Mouse (Mus musculus): Measurements from ENCODE around the gene Fbxw13.
"Not testable (repeated sequence)": the region's sequence is repeated elsewhere in the genome, so short reads cannot be mapped to it uniquely, and the experiment has no call there.

Fbxw13 gene

GRCm38 (mm10) chr9:109195875-109196274 is at the start of gene Fbxw13:
Gene Fbxw13 (minus strand): TSS chr9:109195975.
- not testable (repeated sequence) for DNase-seq (ENCODE audit: low read depth, low spot score)

- DNase-seq (ENCODE audit: low read depth, low spot score): no peak
Measured at GRCm38 (mm10) chr9:109234654-109235053, 38.9 kb upstream of the Fbxw13 start, which contains the start of gene Fbxw20. Gene Fbxw20 (minus strand): TSS chr9:109234754.

GRCm38 (mm10) chr9:109218449-109218848 is 22.7 kb upstream of the Fbxw13 start:
- DNase-seq (ENCODE audit: low read depth, low spot score): no peak

GRCm38 (mm10) chr9:109201347-109201746 is 5.6 kb upstream of the Fbxw13 start:
- DNase-seq (ENCODE audit: low read depth, low spot score): peak; percentile 24

- no peak for DNase-seq (ENCODE audit: low read depth, low spot score)
Measured at GRCm38 (mm10) chr9:109200349-109200748, 4.6 kb upstream of the Fbxw13 start.

- DNase-seq (ENCODE audit: low read depth, low spot score): no peak
Measured at GRCm38 (mm10) chr9:109199353-109199752, 3.6 kb upstream of the Fbxw13 start.

GRCm38 (mm10) chr9:109177208-109177607 is 18.6 kb downstream of the Fbxw13 start:
- DNase-seq (ENCODE audit: low read depth, low spot score): no peak

GRCm38 (mm10) chr9:109176301-109176700 is 19.5 kb downstream of the Fbxw13 start:
- no peak for DNase-seq (ENCODE audit: low read depth, low spot score)

GRCm38 (mm10) chr9:109167316-109167715 is 28.5 kb downstream of the Fbxw13 start:
- no peak for DNase-seq (ENCODE audit: low read depth, low spot score)

- DNase-seq (ENCODE audit: low read depth, low spot score): no peak
Measured at GRCm38 (mm10) chr9:109161941-109162340, 33.8 kb downstream of the Fbxw13 start, which contains the start of gene Fbxw21. Gene Fbxw21 (minus strand): TSS chr9:109162041.

GRCm38 (mm10) chr9:109140414-109140813 is 55.4 kb downstream of the Fbxw13 start:
- not testable (repeated sequence) for DNase-seq (ENCODE audit: low read depth, low spot score)

- DNase-seq (ENCODE audit: low read depth, low spot score): no peak
Measured at GRCm38 (mm10) chr9:109130076-109130475, 65.7 kb downstream of the Fbxw13 start.
